Comparison of ENCODE assay signal across 9 mouse cellular contexts in the genomic region with DNA sequence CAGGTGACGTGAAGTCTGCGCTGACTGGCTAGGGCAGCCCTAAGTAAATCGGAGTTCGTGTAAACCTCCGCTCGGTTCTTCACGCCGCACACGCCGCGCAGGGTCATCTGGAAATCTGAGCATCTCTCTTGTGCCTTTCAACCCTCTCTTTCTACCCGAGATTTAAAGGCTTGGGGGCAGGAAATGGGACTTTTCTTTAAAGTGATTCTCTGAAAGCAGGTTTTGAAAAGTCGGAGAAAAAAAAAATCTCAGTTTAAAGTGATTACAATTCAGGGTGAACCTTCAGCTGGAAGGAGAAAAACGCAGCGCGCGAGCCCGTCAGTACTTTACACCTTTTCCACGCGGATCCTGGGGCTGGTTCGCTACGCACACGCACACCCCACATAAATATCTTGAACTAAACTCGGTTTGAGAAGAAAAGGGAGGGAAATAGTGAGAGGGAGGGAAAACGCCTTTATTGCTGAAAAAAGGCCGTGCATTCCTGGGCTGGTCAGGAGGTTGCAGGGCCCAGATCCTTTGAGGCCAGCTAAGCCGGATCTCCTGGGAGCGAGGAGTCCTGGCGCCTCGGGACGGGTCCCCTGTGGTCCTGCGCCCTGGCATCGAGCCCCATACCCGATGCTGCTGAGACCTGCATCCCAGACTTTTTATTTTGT. TPM values are rescaled to one million over a fixed set of nuclear protein-coding genes. Genes with fewer than 3 reads are reported as not detected.
DNase-seq lines count a peak whose midpoint lies in the region; ATAC-seq and TF ChIP-seq lines count a peak whose summit lies in the region.
"Had no signal": no experiment of that assay in that cellular context is flagged by ENCODE, and none has a peak within 500 bp of the region (broad histone marks: within the 10 kb centered on the region; RNA-seq: fewer than 3 reads in every experiment).

No protein-coding gene starts in this region.

- no peak for TF ChIP-seq CTCF in forebrain, postnatal 0 days (IDR thresholded peaks at IDR 0.05; ENCODE audit: low read depth)

- H3K9me3 ChIP-seq in forebrain, postnatal 0 days (ENCODE audit: low read length) = no peaks in the 10 kb centered on the region
- no peaks in the 10 kb centered on the region for H3K9me3 ChIP-seq in limb, embryonic 13.5 days

- peak overlapping the region; percentile 92 for H3K4me2 ChIP-seq in forebrain, postnatal 0 days (ENCODE audit: low read depth)
- peak overlapping the region; percentile 97 for H3K4me2 ChIP-seq in limb, embryonic 13.5 days (replicated peaks)

- WGBS in forebrain, postnatal 0 days = under 1% methylated on average over 34 of the region's 34 CpGs
- WGBS in limb, embryonic 13.5 days = under 1% methylated on average over 34 of the region's 34 CpGs

- DNase-seq in heart, adult 18-20 months = peak; percentile 35 to 63
- DNase-seq in heart, postnatal 14 days = no peak
- peak; percentile 15 for DNase-seq in cerebellum, adult 11-12 months
- DNase-seq in forebrain, postnatal 0 days = peak; percentile 61
- peak; percentile 27 for DNase-seq in induced T-regulatory cell, adult 2 months (ENCODE audit: low read depth)
- DNase-seq in naive thymus-derived CD4-positive, alpha-beta T cell, adult 2 months (ENCODE audit: low read depth) = peak; percentile 29
- DNase-seq in urinary bladder, postnatal 36 days (ENCODE audit: low spot score in 2 of 2) = peak; percentile 29 to 38

- intact Hi-C loops in heart, postnatal 14 days (cut with DNase I) = loop anchor here (5.0 to 10.0 kb wide), 3 partner anchors 101 to 581 kb away; no protein-coding TSS in a partner anchor

- H3K36me3 ChIP-seq in forebrain, postnatal 0 days (ENCODE audit: insufficient read depth) = no peaks in the 10 kb centered on the region
- no peaks in the 10 kb centered on the region for H3K36me3 ChIP-seq in limb, embryonic 13.5 days
- H3K36me3 ChIP-seq: G1E had no signal

- H3K4me1 ChIP-seq in forebrain, postnatal 0 days (ENCODE audit: insufficient read depth) = no peaks in the 10 kb centered on the region
- H3K4me1 ChIP-seq in limb, embryonic 13.5 days = peaks cover 8% of the 10 kb centered on the region

- peak overlapping the region; percentile 63 for H3K9ac ChIP-seq in forebrain, postnatal 0 days
- peak overlapping the region; percentile 68 for H3K9ac ChIP-seq in limb, embryonic 13.5 days

- H3K27me3 ChIP-seq in forebrain, postnatal 0 days (ENCODE audit: insufficient read depth, low read length) = peaks cover 8% of the 10 kb centered on the region; the same call in 1 of the 2 replicates
- H3K27me3 ChIP-seq in limb, embryonic 13.5 days = no peaks in the 10 kb centered on the region

- H3K4me3 ChIP-seq in forebrain, postnatal 0 days (ENCODE audit: low read depth, low read length) = peak overlapping the region; percentile 70
- H3K4me3 ChIP-seq in limb, embryonic 13.5 days = peak overlapping the region; percentile 91

- H3K27ac ChIP-seq in forebrain, postnatal 0 days (ENCODE audit: low read depth, low read length) = peak overlapping the region; percentile 2
- peak overlapping the region; percentile 87 for H3K27ac ChIP-seq in limb, embryonic 13.5 days

- no peak for ATAC-seq in forebrain, postnatal 0 days
- ATAC-seq in limb, embryonic 13.5 days (ENCODE audit: low FRiP score, low read depth) = peak; percentile 9

RNA-seq across cellular contexts. Expression of gene Efna5, which starts 2.5 kb away (rescaled TPM):
- 10 to 100 TPM; 14.0 to 19.6 TPM for total RNA-seq in heart, adult 18-20 months (2021)
- total RNA-seq in heart, postnatal 14 days (2021) = 10 to 100 TPM; 23.6 to 24.8 TPM
- 7.0 and 7.4 TPM in 2 replicates for total RNA-seq in forebrain, postnatal 0 days (2014; rRNA removed)
- 15.0 and 27.0 TPM in 2 replicates for polyA plus RNA-seq in forebrain, postnatal 0 days (2015; fragmentation: Nextera tagmentation; extraction: Ambion mirVana)
- polyA plus RNA-seq in limb, embryonic 13.5 days (2015; fragmentation: Nextera tagmentation; extraction: Ambion mirVana) = 75.1 and 76.2 TPM in 2 replicates
- polyA plus RNA-seq: G1E had no signal

Comparison
In these comparisons a context has a peak if more than half of its experiments do, and no peak if none do; other contexts are left out.
1. DNase-seq: peak in heart, adult 18-20 months (2 of 2), cerebellum, adult 11-12 months (single experiment), forebrain, postnatal 0 days (single experiment), induced T-regulatory cell, adult 2 months (single experiment), naive thymus-derived CD4-positive, alpha-beta T cell, adult 2 months (single experiment) and urinary bladder, postnatal 36 days (2 of 2); none in heart, postnatal 14 days (0 of 2).